Comparison of ENCODE assay signal across 14 mouse cellular contexts in the genomic region with DNA sequence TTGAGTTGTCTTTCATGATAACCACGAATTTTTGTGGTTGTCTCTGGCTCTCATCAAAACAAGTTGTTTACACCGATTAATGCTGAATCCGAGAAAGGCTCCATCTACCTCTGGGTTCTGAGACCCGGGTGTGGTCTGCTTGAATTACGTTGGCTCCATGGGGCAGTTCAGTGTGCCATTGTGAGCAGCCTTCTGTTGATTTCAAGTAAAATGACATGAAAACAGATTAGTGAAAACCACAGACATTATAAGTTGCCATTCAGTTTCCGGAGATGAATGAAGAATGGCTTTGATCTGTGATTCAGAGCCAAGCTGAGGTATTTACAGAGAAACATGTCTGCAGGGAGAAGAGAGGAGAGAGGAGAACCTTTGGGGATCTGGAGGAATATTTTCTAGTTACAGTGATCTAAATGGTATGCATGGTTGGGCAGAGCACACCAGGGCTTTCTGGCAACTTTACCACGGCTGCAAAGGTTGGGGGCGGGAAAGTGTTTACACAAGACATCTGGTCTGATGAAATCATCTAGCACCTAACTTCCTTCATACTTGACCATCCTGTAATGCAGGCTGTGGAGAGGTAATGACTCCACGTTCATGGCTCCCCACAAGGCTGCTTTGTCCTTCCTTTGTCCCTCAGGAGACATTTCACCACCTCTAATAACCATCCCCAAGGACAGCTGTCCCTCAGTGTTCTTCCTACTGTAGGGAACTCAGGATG.
DNase-seq lines count a peak whose midpoint lies in the region; ATAC-seq and TF ChIP-seq lines count a peak whose summit lies in the region.
"Had no signal": no experiment of that assay in that cellular context is flagged by ENCODE, and none has a peak within 500 bp of the region (broad histone marks: within the 10 kb centered on the region; RNA-seq: fewer than 3 reads in every experiment).

No protein-coding gene starts in this region.

- WGBS in lung, embryonic 14.5 days, result 49% methylated on average over 9 of the region's 9 CpGs
- 48% methylated on average over 9 of the region's 9 CpGs for WGBS in lung, adult 2 months
- WGBS in limb, embryonic 13.5 days, result 59% methylated on average over 9 of the region's 9 CpGs
- 41% methylated on average over 9 of the region's 9 CpGs for WGBS in stomach, embryonic 15.5 days

- no peaks in the 10 kb centered on the region for H3K9me3 ChIP-seq in lung, embryonic 14.5 days (ENCODE audit: low read depth, low read length)
- no peaks in the 10 kb centered on the region for H3K9me3 ChIP-seq in limb, embryonic 13.5 days
- H3K9me3 ChIP-seq in stomach, embryonic 15.5 days, result no peaks in the 10 kb centered on the region
- H3K9me3 ChIP-seq: G1E; midbrain, embryonic 12.5 days had no signal

- ATAC-seq in lung, embryonic 14.5 days (ENCODE audit: insufficient read depth), result peak; percentile 30; the same call in 1 of the 2 replicates
- peak; percentile 76 for ATAC-seq in activated CD4-positive, CD25-positive, alpha-beta regulatory T cell, adult 4 months
- ATAC-seq in limb, embryonic 13.5 days (ENCODE audit: low FRiP score, low read depth), result no peak
- ATAC-seq in stomach, embryonic 15.5 days (ENCODE audit: insufficient read depth, low FRiP score, low read depth), result peak; percentile 42

- no peak for TF ChIP-seq POLR2A in lung, adult 2 months (IDR thresholded peaks at IDR 0.05; ENCODE audit: borderline replicate concordance, extremely low read depth, low read depth, low read length)

- H3K36me3 ChIP-seq in lung, embryonic 14.5 days (ENCODE audit: insufficient read depth), result no peaks in the 10 kb centered on the region
- H3K36me3 ChIP-seq in limb, embryonic 13.5 days, result no peaks in the 10 kb centered on the region
- H3K36me3 ChIP-seq in stomach, embryonic 15.5 days, result no peaks in the 10 kb centered on the region
- H3K36me3 ChIP-seq: G1E; midbrain, embryonic 12.5 days had no signal

- H3K9ac ChIP-seq in lung, embryonic 14.5 days, result no peak overlapping the region
- H3K9ac ChIP-seq in limb, embryonic 13.5 days, result no peak overlapping the region
- no peak overlapping the region for H3K9ac ChIP-seq in stomach, embryonic 15.5 days
- H3K9ac ChIP-seq: midbrain, embryonic 12.5 days had no signal

- no peak overlapping the region for H3K4me2 ChIP-seq in lung, embryonic 14.5 days
- no peak overlapping the region for H3K4me2 ChIP-seq in limb, embryonic 13.5 days (replicated peaks)
- H3K4me2 ChIP-seq in stomach, embryonic 15.5 days, result no peak overlapping the region
- H3K4me2 ChIP-seq: heart, embryonic 11.5 days; midbrain, embryonic 12.5 days had no signal

- TF ChIP-seq CTCF in lung, embryonic 14.5 days (IDR thresholded peaks at IDR 0.05; ENCODE audit: low read depth), result no peak
- TF ChIP-seq CTCF in lung, adult 2 months (IDR thresholded peaks at IDR 0.05; ENCODE audit: insufficient read depth, low read length), result no peak

- peaks cover 31% of the 10 kb centered on the region for H3K4me1 ChIP-seq in lung, embryonic 14.5 days (ENCODE audit: insufficient read depth)
- H3K4me1 ChIP-seq in lung, adult 2 months (ENCODE audit: control insufficient read depth, insufficient read depth, low read length), result no peaks in the 10 kb centered on the region; the same call in 1 of the 2 replicates
- peaks cover 52% of the 10 kb centered on the region for H3K4me1 ChIP-seq in limb, embryonic 13.5 days
- H3K4me1 ChIP-seq in stomach, embryonic 15.5 days, result peaks cover 19% of the 10 kb centered on the region
- H3K4me1 ChIP-seq: midbrain, embryonic 12.5 days had no signal

- DNase-seq in lung, embryonic 14.5 days, result peak; percentile 66
- DNase-seq in lung, adult 2 months, result no peak
- no peak for DNase-seq in layer of hippocampus, adult 18-20 months (ENCODE audit: low spot score in 2 of 2)
- DNase-seq in kidney, adult 9 months, result no peak
- DNase-seq in gastrocnemius, adult 8-10 months (ENCODE audit: low spot score in 2 of 2), result no peak
- DNase-seq: adrenal gland, postnatal 36 days; cerebellum, adult 9-11 months; kidney, adult 18-20 months had no signal

- peak overlapping the region; percentile 58; the same call in 1 of the 2 replicates for H3K27ac ChIP-seq in lung, embryonic 14.5 days (ENCODE audit: low read depth)
- H3K27ac ChIP-seq in limb, embryonic 13.5 days, result peak overlapping the region; percentile 53; the same call in 1 of the 2 replicates
- H3K27ac ChIP-seq in stomach, embryonic 15.5 days, result peak overlapping the region; percentile 36; the same call in 1 of the 2 replicates
- H3K27ac ChIP-seq: midbrain, embryonic 12.5 days had no signal

- no peak overlapping the region for H3K4me3 ChIP-seq in lung, embryonic 14.5 days (ENCODE audit: low read depth, low read length)
- no peak overlapping the region for H3K4me3 ChIP-seq in lung, adult 2 months (replicated peaks; ENCODE audit: extremely low read depth, low read depth, low read length)
- H3K4me3 ChIP-seq in limb, embryonic 13.5 days, result no peak overlapping the region
- no peak overlapping the region for H3K4me3 ChIP-seq in stomach, embryonic 15.5 days (replicated peaks)
- H3K4me3 ChIP-seq: midbrain, embryonic 12.5 days had no signal

- H3K27me3 ChIP-seq in lung, embryonic 14.5 days (ENCODE audit: insufficient read depth, low read length), result no peaks in the 10 kb centered on the region
- no peaks in the 10 kb centered on the region for H3K27me3 ChIP-seq in limb, embryonic 13.5 days
- no peaks in the 10 kb centered on the region for H3K27me3 ChIP-seq in stomach, embryonic 15.5 days (replicated peaks)
- H3K27me3 ChIP-seq: midbrain, embryonic 12.5 days had no signal
